Mouse (Mus musculus): Measurements from ENCODE around the gene Tff1. TPM values are rescaled to one million over a fixed set of nuclear protein-coding genes. Genes with fewer than 3 reads are reported as not detected.

Gene Tff1
- polyA plus RNA-seq, 1 experiment from 2014 or later: not detected

DNA sequence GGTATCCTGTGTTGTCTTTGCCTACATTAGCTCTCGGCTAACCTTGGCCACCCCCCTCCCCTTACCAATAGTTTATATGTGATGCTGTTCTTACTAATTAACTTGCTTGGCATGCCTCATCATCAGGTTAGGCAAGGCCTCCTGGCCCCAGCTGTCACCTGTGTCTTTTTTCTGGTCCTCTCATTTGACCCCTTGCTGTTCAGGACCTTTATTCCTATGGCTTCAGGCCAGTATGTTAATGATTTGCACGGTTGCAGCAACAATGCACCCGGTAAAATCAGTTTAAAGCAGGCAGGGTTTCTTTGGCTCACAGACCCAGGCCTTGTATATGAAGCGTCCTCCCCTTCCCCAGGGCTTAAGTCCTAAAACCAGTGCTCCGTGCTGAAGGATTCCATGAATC, 12.6 kb downstream of the Tff1 start:
- no peak overlapping the region for H3K9ac ChIP-seq
- H3K9me3 ChIP-seq: no peaks in the 10 kb centered on the region
- 61% methylated on average over 5 of the region's 5 CpGs for WGBS
- no peak overlapping the region for H3K4me3 ChIP-seq
- no peaks in the 10 kb centered on the region for H3K36me3 ChIP-seq
- H3K4me2 ChIP-seq: no peak overlapping the region
- no peak overlapping the region for H3K27ac ChIP-seq
- H3K4me1 ChIP-seq: no peaks in the 10 kb centered on the region; the same call in 1 of the 2 replicates
- H3K27me3 ChIP-seq: no peaks in the 10 kb centered on the region
- ATAC-seq (ENCODE audit: borderline replicate concordance, extremely low read depth, low FRiP score, low TSS enrichment): no peak

DNA sequence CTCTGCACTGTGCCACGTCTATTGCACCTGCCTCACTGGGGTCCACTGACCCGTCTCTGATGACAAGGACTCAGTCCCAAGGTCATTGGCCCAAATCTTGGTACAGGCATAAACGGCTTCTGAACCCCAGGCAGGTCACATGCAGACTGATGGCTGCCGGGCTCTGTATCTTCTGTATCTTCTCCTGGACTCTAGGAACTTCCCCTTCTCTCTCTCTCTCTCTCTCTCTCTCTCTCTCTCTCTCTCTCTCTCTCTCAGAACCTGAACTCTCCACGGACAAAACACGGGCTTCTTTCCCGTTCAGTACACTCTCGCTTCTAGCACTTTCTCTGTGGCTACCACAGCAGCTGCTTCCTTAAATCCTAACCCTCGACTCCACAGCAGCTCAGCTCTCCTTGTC, 19.1 kb downstream of the Tff1 start:
- Histone ChIP-seq H3K27ac (no peak overlapping the region), H3K9ac (no peak overlapping the region), H3K9me3 (no peaks in the 10 kb centered on the region), H3K27me3 (no peaks in the 10 kb centered on the region), H3K36me3 (no peaks in the 10 kb centered on the region), H3K4me3 (no peak overlapping the region), H3K4me1 (no peaks in the 10 kb centered on the region), H3K4me2 (no peak overlapping the region)
- whole genome bisulfite sequencing: 69% methylated on average over 9 of the region's 9 CpGs
- no peak for ATAC-seq (ENCODE audit: borderline replicate concordance, extremely low read depth, low FRiP score, low TSS enrichment)

GRCm38 (mm10) chr17:31144040-31145037, 20.7 kb downstream of the Tff1 start, which contains the start of gene Tff2:
TSS of gene Tff2 (minus strand) at chr17:31144282.
- H3K27me3 ChIP-seq: no peaks in the 10 kb centered on the region
- no peaks in the 10 kb centered on the region for H3K9me3 ChIP-seq
- no peak within 1 kb of the TSS for H3K9ac ChIP-seq
- 52% methylated on average over 15 of the region's 15 CpGs for WGBS
- H3K4me3 ChIP-seq: no peak within 1 kb of the TSS
- peak; percentile 77; the same call in 1 of the 2 replicates for ATAC-seq (ENCODE audit: borderline replicate concordance, extremely low read depth, low FRiP score, low TSS enrichment)
- no peaks in the 10 kb centered on the region for H3K4me1 ChIP-seq
- H3K36me3 ChIP-seq: no peaks in the 10 kb centered on the region
- H3K4me2 ChIP-seq: no peak within 1 kb of the TSS
- H3K27ac ChIP-seq: no peak within 1 kb of the TSS

- 88% methylated on average over 7 of the region's 7 CpGs for WGBS
- Histone ChIP-seq H3K9ac (no peak overlapping the region), H3K27ac (no peak overlapping the region), H3K4me3 (no peak overlapping the region), H3K27me3 (no peaks in the 10 kb centered on the region), H3K9me3 (no peaks in the 10 kb centered on the region), H3K4me2 (no peak overlapping the region), H3K4me1 (no peaks in the 10 kb centered on the region), H3K36me3 (no peaks in the 10 kb centered on the region)
- no peak for ATAC-seq (ENCODE audit: borderline replicate concordance, extremely low read depth, low FRiP score, low TSS enrichment)
Measured at GRCm38 (mm10) chr17:31142116-31142515, 23.0 kb downstream of the Tff1 start.

- Histone ChIP-seq H3K27me3 (no peaks in the 10 kb centered on the region), H3K27ac (no peak overlapping the region), H3K9me3 (no peaks in the 10 kb centered on the region), H3K36me3 (no peaks in the 10 kb centered on the region), H3K4me2 (no peak overlapping the region), H3K4me1 (no peaks in the 10 kb centered on the region), H3K4me3 (no peak overlapping the region), H3K9ac (no peak overlapping the region)
- 13% methylated on average over 5 of the region's 5 CpGs for WGBS
- ATAC-seq (ENCODE audit: borderline replicate concordance, extremely low read depth, low FRiP score, low TSS enrichment): no peak
Measured at GRCm38 (mm10) chr17:31138398-31138797, 26.7 kb downstream of the Tff1 start.

GRCm38 (mm10) chr17:31136821-31137220, 28.3 kb downstream of the Tff1 start:
- Histone ChIP-seq H3K27me3 (no peaks in the 10 kb centered on the region), H3K36me3 (no peaks in the 10 kb centered on the region), H3K9ac (no peak overlapping the region), H3K4me1 (no peaks in the 10 kb centered on the region), H3K9me3 (no peaks in the 10 kb centered on the region), H3K4me3 (no peak overlapping the region), H3K27ac (no peak overlapping the region), H3K4me2 (no peak overlapping the region)
- WGBS: 76% methylated on average over 1 of the region's 1 CpGs
- no peak for ATAC-seq (ENCODE audit: borderline replicate concordance, extremely low read depth, low FRiP score, low TSS enrichment)

- WGBS: 38% methylated on average over 3 of the region's 3 CpGs
- Histone ChIP-seq H3K36me3 (no peaks in the 10 kb centered on the region), H3K27ac (no peak overlapping the region), H3K9ac (no peak overlapping the region), H3K9me3 (no peaks in the 10 kb centered on the region), H3K4me2 (no peak overlapping the region), H3K27me3 (no peaks in the 10 kb centered on the region), H3K4me1 (no peaks in the 10 kb centered on the region), H3K4me3 (no peak overlapping the region)
- no peak for ATAC-seq (ENCODE audit: borderline replicate concordance, extremely low read depth, low FRiP score, low TSS enrichment)
Measured at GRCm38 (mm10) chr17:31136291-31136690, 28.8 kb downstream of the Tff1 start.

- Histone ChIP-seq H3K27me3 (no peaks in the 10 kb centered on the region), H3K27ac (no peak overlapping the region), H3K4me2 (no peak overlapping the region), H3K4me3 (no peak overlapping the region), H3K9ac (no peak overlapping the region), H3K4me1 (no peaks in the 10 kb centered on the region), H3K36me3 (no peaks in the 10 kb centered on the region), H3K9me3 (no peaks in the 10 kb centered on the region)
- 58% methylated on average over 6 of the region's 6 CpGs for WGBS
- ATAC-seq (ENCODE audit: borderline replicate concordance, extremely low read depth, low FRiP score, low TSS enrichment): no peak
Measured at GRCm38 (mm10) chr17:31134913-31135312, 30.2 kb downstream of the Tff1 start.

DNA sequence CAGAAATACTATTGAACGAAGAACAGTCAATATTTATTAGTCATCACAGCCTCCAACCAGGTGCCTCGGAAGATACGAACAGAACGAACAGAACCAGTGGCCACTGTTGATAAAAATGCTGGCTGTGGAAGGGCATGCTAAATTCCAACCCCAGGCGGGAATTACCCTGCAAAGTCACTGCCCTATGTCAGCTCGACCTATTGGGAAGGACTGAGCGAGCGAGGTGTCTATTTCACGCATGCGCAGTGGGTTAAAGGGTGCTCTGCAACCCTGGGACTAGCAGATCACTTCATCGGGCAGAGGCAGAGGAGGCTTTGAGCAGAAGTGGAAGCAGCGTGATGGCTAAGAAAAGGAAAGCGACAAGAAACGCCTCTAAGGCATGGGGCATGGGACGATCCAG, 31.3 kb downstream of the Tff1 start:
- Histone ChIP-seq H3K4me2 (no peak overlapping the region), H3K4me3 (no peak overlapping the region), H3K9ac (no peak overlapping the region), H3K27ac (no peak overlapping the region), H3K4me1 (no peaks in the 10 kb centered on the region), H3K27me3 (no peaks in the 10 kb centered on the region), H3K36me3 (no peaks in the 10 kb centered on the region), H3K9me3 (no peaks in the 10 kb centered on the region)
- ATAC-seq (ENCODE audit: borderline replicate concordance, extremely low read depth, low FRiP score, low TSS enrichment): no peak
- 56% methylated on average over 15 of the region's 15 CpGs for WGBS

- no peak for ATAC-seq (ENCODE audit: borderline replicate concordance, extremely low read depth, low FRiP score, low TSS enrichment)
- Histone ChIP-seq H3K27me3 (no peaks in the 10 kb centered on the region), H3K9me3 (no peaks in the 10 kb centered on the region), H3K27ac (no peak overlapping the region), H3K4me1 (no peaks in the 10 kb centered on the region), H3K4me2 (no peak overlapping the region), H3K4me3 (no peak overlapping the region), H3K9ac (no peak overlapping the region), H3K36me3 (no peaks in the 10 kb centered on the region)
- 66% methylated on average over 10 of the region's 10 CpGs for WGBS
Measured at GRCm38 (mm10) chr17:31131269-31131821, 33.7 kb downstream of the Tff1 start.

DNA sequence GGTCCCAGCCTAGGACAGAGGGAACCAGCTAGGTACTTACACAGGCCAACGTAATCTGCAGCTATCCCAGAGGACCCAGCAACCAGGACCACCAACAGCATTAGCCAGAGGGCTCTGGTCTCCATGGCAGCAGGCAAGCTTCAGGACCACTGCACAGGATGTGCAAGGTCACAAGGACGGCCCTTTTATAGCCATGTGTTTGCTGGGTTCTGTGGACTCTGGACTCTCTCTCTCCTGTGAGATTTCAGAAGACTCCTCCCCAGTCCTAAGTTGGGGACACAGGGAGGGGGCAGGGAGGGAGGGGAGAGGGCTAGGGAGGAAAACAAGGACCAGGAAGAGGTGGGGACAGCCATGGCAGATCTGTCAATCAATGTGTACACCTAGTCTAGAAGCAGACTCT, 35.6 kb downstream of the Tff1 start, which contains the start of gene Tff3:
Gene Tff3, minus strand, starts transcription at position 195 of the 400 bp plus-strand sequence.
- H3K4me2 ChIP-seq: no peak within 1 kb of the TSS
- no peak within 1 kb of the TSS for H3K9ac ChIP-seq
- H3K36me3 ChIP-seq: no peaks in the 10 kb centered on the region
- no peaks in the 10 kb centered on the region for H3K27me3 ChIP-seq
- H3K9me3 ChIP-seq: no peaks in the 10 kb centered on the region
- H3K27ac ChIP-seq: no peak within 1 kb of the TSS
- 16% methylated on average over 2 of the region's 2 CpGs for WGBS
- no peak within 1 kb of the TSS for H3K4me3 ChIP-seq
- 0 out of 2 replicates have a peak, but pooled peaks cover 3% of the 10 kb centered on the region for H3K4me1 ChIP-seq
- no peak for ATAC-seq (ENCODE audit: borderline replicate concordance, extremely low read depth, low FRiP score, low TSS enrichment)

DNA sequence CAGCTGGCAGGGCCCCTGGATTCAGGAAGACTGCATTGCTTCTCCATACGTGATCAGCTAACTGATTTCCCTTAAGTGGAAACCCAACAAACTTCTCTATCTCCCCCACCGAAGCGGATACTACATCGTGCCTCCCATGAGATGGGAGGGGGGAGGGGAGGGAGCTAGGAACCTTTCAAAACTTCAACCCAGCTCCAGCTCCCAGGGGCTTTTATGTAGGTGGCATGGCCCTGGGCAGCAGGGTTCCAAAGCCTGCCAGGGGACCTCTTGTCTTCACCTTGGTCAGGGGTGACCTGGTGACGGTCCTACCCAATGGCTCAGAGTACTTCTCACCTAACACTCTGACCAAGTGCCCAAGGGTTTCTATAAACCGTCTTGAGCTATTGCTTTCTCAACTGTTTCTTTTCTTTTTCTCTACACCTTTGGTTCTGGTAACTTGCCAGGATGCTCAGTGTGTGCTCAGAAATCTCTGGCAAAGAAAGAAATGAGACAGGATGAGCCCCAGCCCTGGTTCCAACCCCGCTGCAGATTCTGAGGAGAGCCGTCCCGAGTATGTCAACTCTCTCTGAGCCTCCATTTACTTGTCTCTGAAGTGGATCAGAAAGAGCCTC, 36.3 kb downstream of the Tff1 start:
- H3K27ac ChIP-seq: no peak overlapping the region
- no peak overlapping the region for H3K4me2 ChIP-seq
- H3K27me3 ChIP-seq: no peaks in the 10 kb centered on the region
- H3K4me3 ChIP-seq: no peak overlapping the region
- H3K9ac ChIP-seq: no peak overlapping the region
- 68% methylated on average over 9 of the region's 9 CpGs for WGBS
- H3K9me3 ChIP-seq: no peaks in the 10 kb centered on the region
- ATAC-seq (ENCODE audit: borderline replicate concordance, extremely low read depth, low FRiP score, low TSS enrichment): no peak
- 0 out of 2 replicates have a peak, but pooled peaks cover 3% of the 10 kb centered on the region for H3K4me1 ChIP-seq
- H3K36me3 ChIP-seq: no peaks in the 10 kb centered on the region

Measured in lung, embryonic 15.5 days (tissue).